Mouse (Mus musculus) lung, adult 2 months (tissue): Measurements from ENCODE around the gene Lin28b. TPM values are rescaled to one million over a fixed set of nuclear protein-coding genes. Genes with fewer than 3 reads are reported as not detected.

ENCODE experiments used
- DNase-seq: peaks from one replicate; pipeline ENCODE4 v3.0.0; 2022
- H3K4me1 ChIP-seq: fragments of 200-500 bp; 2 replicates; pipeline ENCODE4 v1.6.1; 2011; ENCODE audit warnings: low read length; ENCODE audit not compliant: control insufficient read depth, insufficient read depth
- H3K4me3 ChIP-seq: fragments of 200-500 bp; replicated peaks from 2 replicates; pipeline ENCODE3; 2011; ENCODE audit warnings: low read depth, mild to moderate bottlenecking, control low read depth, low read length; ENCODE audit errors: extremely low read depth
- CTCF ChIP-seq: fragments of 200-500 bp; IDR thresholded peaks from 2 replicates; pipeline ENCODE4 v1.5.1; 2011; ENCODE audit warnings: mild to moderate bottlenecking, low read length, control low read depth; ENCODE audit not compliant: insufficient read depth
- POLR2A ChIP-seq: fragments of 200-500 bp; IDR thresholded peaks from 2 replicates; pipeline ENCODE4 v1.6.1; 2011; ENCODE audit warnings: low read depth, mild to moderate bottlenecking, control low read depth, low read length, borderline replicate concordance; ENCODE audit errors: extremely low read depth
- WGBS: fragments of 180-500 bp; shearing (Covaris S2); methylation state at CpG from one replicate; pipeline ENCODE4 v1.1.7; 2018; 5-methylcytosine and 5-hydroxymethylcytosine counted together
- polyA plus RNA-seq: library from polyadenylated mRNA; depleted of rRNA; stranded (reverse); fragments of >200 nt; gene quantifications from 2 replicates; pipeline ENCODE4 v1.2.3, GENCODE M21; 2012

The Lin28b gene
- polyA plus RNA-seq, 1 experiment = not detected

DNA sequence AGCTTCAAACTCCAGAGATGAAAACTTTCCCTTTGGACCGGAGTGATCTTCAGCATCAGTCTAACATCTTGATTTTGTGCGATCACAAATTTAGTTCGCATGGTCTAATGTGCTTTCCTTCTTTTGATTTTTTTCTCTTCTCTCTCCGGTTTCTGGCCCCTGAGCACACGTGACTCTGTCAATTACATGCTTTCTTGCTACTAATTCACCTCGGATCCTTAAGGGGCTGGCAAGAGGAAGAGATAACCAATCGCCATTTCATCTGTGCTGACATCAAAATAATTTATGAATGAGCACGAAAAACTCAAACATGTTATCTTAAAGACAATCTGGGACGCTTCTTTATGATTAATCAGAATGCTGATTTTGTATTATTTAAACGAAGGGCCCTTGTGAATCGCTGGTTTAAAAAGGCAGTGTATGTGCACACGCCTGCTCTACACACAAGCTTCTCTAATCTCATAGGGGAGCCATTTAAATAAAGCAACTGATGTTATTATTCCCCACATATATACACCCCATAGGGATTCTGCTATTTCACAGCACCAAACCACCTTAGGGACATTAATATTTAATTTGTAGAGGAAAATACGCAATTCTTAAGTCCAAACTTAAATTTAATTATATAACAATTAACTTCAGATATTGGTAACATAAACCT lies 16.0 kb downstream of the Lin28b start:
- DNase-seq = no peak
- 3% methylated on average over 13 of the region's 13 CpGs for WGBS
- H3K4me3 ChIP-seq = no peak overlapping the region
- no peak for TF ChIP-seq POLR2A
- no peak for TF ChIP-seq CTCF
- no peaks in the 10 kb centered on the region for H3K4me1 ChIP-seq

DNA sequence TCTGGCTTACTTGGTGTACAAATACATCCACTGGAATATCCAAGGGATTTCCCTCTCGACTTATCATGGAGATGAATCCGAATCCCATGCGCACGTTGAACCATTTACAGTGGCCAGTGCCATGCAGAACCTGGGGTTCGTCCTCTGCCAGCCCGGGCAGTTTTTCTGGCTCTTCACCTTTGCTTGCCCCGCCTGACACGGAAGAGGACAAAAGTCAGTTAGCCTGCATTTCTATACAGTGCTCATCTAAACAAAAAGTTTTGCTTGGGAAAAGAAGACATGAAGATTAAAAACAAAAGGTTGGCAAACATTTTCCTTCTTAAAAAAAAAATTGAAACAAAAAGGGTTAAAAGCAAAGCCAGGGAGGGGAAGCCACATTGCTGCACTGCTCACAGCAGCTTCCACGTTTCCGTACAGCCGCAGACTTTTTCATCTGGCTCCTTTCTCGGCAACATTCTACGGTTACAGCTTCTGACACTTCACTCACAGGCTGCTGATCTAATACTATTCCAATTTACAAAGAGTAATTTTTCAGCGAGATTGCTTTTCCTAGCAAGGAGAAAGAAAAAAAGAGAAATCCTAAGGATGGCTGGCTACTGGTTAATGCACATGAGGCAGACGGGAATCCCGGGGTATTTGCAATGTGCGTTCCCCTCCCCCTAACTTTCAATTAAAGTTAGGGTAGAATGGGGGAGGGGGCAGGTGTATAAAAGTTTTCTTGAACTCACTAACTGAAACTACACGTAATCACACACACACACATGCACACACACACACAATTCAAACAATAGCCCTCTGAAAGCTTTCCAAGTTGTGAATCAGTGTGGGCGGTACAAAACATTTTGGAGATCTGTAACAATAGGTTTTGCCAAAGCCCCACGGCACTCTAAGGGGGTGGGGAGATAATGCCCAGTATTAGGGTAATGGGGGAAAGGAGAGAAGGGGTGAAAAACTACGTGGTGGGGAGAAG lies 16.9 kb downstream of the Lin28b start:
- Histone ChIP-seq H3K4me1 (no peaks in the 10 kb centered on the region), H3K4me3 (no peak overlapping the region)
- 2% methylated on average over 21 of the region's 21 CpGs for WGBS
- no peak for TF ChIP-seq POLR2A
- no peak for TF ChIP-seq CTCF
- DNase-seq = no peak

DNA sequence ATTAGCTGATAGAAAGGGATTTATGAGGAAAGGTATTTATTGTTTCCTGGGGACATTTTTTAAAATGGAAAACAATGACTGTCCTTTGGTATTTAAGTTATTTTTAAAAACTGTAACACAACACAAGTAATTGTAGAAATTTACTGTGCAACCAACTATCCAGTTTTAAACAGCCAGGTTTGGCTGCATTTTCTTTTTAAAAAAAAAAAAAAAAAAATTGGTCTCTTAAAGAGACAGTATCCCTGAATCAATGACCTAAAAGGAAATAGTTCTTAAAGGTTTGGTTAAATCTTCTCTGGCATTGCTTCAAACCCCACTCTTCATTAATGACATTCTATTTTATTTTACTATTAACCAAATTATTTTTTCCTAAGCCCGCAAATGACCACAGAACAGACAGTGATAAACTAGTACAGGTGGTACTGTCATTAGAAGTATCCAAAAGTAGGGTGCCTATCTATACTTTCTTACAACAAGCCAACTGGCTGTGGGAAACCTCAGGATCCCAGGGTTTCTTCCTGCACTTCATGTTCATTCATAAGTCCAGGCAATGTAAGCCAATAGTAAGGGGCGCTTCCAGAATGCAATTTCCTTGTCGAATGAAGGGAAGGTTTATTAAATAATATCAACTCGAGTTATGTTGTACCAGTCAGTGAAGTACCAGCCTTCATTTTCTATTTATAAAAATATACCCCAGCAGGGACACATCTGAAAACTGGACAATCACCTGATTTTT lies 17.8 kb downstream of the Lin28b start:
- no peaks in the 10 kb centered on the region for H3K4me1 ChIP-seq
- H3K4me3 ChIP-seq = no peak overlapping the region
- TF ChIP-seq CTCF (no peak), POLR2A (no peak)
- no peak for DNase-seq
- WGBS = 27% methylated on average over 4 of the region's 4 CpGs

DNA sequence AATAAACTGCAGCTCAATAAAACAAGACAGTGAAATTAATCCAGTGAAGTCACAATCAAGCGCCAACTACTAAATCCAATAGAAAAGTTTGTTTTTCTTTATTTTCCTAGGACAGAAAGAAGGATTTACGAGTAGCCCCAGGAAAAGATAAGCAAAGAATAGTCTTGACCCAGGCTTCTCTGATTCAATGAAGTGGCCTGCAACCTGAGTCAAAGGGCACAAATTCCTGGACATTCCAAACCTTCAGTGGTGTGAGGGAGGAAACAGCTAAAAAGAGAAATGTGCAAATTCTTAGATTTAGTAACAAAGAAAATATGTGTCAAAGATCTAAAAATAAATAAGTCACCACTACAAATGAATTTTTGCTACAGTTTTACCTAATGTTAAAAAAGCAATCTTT lies 27.6 kb downstream of the Lin28b start:
- H3K4me1 ChIP-seq = no peaks in the 10 kb centered on the region
- no peak for DNase-seq
- 63% methylated on average over 2 of the region's 2 CpGs for WGBS
- H3K4me3 ChIP-seq = no peak overlapping the region
- no peak for TF ChIP-seq CTCF
- no peak for TF ChIP-seq POLR2A

DNA sequence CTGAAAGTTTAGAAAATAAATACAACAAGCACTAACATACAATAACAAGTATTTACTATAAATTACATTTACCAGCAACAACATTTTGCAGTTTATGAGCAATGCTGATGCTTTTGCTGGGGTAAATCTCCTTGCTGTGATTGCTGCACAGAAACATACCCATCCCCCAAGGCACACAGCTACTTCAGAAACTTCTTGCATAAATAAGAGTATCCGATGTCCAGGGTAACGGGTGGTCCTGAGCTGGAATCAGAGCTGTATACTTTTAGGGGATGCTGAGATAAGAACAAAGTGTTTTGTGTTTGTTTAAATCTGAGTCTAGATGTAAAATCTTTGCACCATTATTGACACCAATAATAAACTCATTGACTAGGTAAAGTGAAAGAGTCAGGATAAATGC lies 28.1 kb downstream of the Lin28b start:
- WGBS = 53% methylated on average over 2 of the region's 2 CpGs
- no peak for DNase-seq
- Histone ChIP-seq H3K4me1 (no peaks in the 10 kb centered on the region), H3K4me3 (no peak overlapping the region)
- no peak for TF ChIP-seq POLR2A
- TF ChIP-seq CTCF = no peak

DNA sequence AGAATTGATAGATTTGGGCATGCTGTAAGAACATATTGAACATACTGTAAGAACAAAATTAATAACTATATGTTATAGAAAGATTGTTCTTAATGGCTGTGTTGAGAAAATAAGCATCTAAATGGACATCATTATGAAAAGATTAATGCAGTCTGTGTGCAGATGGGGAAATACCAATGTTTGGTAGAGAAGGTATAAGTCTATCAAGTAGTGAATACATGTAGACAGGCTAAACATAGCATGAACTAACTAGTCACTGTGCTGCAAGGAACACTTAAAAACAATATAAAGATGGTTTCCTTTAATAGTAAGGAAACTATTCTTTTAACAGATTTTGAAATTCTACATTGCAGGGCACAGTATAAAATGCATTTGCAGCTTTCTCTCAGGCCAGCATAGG lies 39.6 kb downstream of the Lin28b start:
- TF ChIP-seq POLR2A (no peak), CTCF (no peak)
- H3K4me3 ChIP-seq = no peak overlapping the region
- no peaks in the 10 kb centered on the region for H3K4me1 ChIP-seq
- no peak for DNase-seq

DNA sequence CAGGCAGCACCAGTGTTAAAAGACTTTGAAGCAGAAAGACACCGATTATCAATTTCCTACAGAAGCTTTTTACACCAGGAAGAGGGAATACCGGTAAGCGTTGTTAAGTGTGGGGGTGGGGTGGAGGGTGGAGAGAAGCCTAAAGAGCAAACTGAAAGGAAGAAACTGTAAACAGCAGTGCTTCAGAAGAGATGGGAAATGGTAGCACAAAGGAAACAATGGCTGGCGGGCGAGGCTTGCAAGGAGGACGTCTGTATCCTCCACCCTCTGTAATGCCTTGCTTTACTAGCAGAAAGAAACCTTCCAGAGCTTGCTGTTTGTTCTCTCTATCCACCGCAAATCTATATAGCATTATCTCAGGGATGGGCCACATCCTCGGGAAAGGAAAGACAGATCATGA lies 40.0 kb downstream of the Lin28b start:
- DNase-seq = no peak
- Histone ChIP-seq H3K4me1 (no peaks in the 10 kb centered on the region), H3K4me3 (no peak overlapping the region)
- no peak for TF ChIP-seq CTCF
- TF ChIP-seq POLR2A = no peak
- WGBS = 7% methylated on average over 8 of the region's 8 CpGs

DNA sequence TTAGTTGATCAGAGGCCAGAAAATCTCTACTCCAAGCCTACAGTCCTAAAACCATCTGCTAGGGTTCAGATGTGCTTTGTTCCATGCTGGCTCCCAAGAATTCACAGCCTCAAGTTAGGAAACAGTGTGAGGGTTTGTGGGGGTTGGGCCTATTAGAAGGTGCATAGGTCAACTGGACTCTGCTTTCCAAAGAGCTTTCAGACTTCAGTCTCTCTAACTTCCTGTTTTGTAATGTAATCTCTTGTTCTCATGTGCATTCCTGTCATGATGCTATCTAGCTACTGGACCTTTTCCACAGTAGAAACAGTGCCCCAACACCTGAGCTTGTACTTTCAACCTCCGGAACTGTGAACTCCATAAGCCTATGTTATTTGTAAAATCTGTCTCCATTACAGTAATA lies 63.8 kb downstream of the Lin28b start:
- WGBS = 65% methylated on average over 1 of the region's 1 CpGs
- TF ChIP-seq CTCF (no peak), POLR2A (no peak)
- no peak overlapping the region for H3K4me3 ChIP-seq

DNA sequence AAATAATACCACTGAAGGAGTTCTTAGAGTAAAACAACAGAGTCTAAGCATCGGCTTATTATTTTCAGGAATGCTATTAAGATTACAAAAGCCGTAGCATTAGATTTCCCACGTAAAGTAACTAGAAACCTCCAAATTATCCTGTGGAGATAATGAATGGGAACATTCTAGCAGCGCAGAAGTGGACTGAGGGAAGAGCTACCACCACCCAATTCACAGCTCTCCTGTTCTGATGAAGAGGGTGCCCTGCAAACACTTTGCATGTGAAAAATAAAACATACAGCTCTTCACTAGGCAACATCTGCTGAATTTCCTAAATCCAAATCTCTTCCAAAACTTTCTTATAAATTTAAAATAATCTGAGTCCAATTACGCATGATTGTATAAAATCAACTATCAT lies 74.1 kb downstream of the Lin28b start:
- Histone ChIP-seq H3K4me3 (no peak overlapping the region), H3K4me1 (no peaks in the 10 kb centered on the region)
- DNase-seq = no peak
- WGBS = 83% methylated on average over 5 of the region's 5 CpGs
- no peak for TF ChIP-seq POLR2A
- no peak for TF ChIP-seq CTCF

More for the DNA sequence above, 63.8 kb downstream of the Lin28b start:
- H3K4me1 ChIP-seq = no peaks in the 10 kb centered on the region
- DNase-seq = no peak
